Mouse (Mus musculus) embryonic facial prominence, embryonic 15.5 days (tissue): ENCODE data around the gene Zfp296. TPM values are rescaled to one million over a fixed set of nuclear protein-coding genes. Genes with fewer than 3 reads are reported as not detected.

Source experiments
- ATAC-seq: fragments of 200-750 bp; cut with Nextera tagmentation; 2 replicates; pipeline ENCODE4 v1.8.0; 2017; ENCODE audit warnings: low read depth, moderate TSS enrichment; ENCODE audit not compliant: insufficient number of reproducible peaks, low FRiP score, low TSS enrichment
- H3K27ac ChIP-seq: fragments of 300-500 bp; sonication (generic); replicated peaks from 2 replicates; pipeline ENCODE4 v1.5.1; 2015; ENCODE audit warnings: mild to moderate bottlenecking, inconsistent platforms
- H3K27me3 ChIP-seq: fragments of 300-500 bp; sonication (generic); 2 replicates; pipeline ENCODE4 v1.6.1; 2015; ENCODE audit warnings: inconsistent platforms
- H3K36me3 ChIP-seq: fragments of 300-500 bp; sonication (generic); 2 replicates; pipeline ENCODE4 v1.6.1; 2015; ENCODE audit warnings: mild to moderate bottlenecking, inconsistent platforms
- H3K4me1 ChIP-seq: fragments of 300-500 bp; sonication (generic); 2 replicates; pipeline ENCODE4 v1.6.1; 2015; ENCODE audit warnings: inconsistent platforms
- H3K4me2 ChIP-seq: fragments of 300-500 bp; sonication (generic); replicated peaks from 2 replicates; pipeline ENCODE4 v1.6.1; 2015; ENCODE audit warnings: mild to moderate bottlenecking, inconsistent platforms
- H3K4me3 ChIP-seq: fragments of 300-500 bp; sonication (generic); replicated peaks from 2 replicates; pipeline ENCODE4 v1.5.1; 2015; ENCODE audit warnings: mild to moderate bottlenecking, inconsistent platforms
- H3K9ac ChIP-seq: fragments of 300-500 bp; sonication (generic); 2 replicates; pipeline ENCODE4 v1.6.1; 2015; ENCODE audit warnings: inconsistent platforms
- H3K9me3 ChIP-seq: fragments of 300-500 bp; sonication (generic); replicated peaks from 2 replicates; pipeline ENCODE4 v1.6.1; 2016; ENCODE audit warnings: inconsistent platforms
- WGBS: fragments of 180-500 bp; shearing (Covaris S2); methylation state at CpG from one replicate; pipeline ENCODE4 v1.1.7; 2015; 5-methylcytosine and 5-hydroxymethylcytosine counted together
- polyA plus RNA-seq: library from polyadenylated mRNA; unstranded; fragments of >200 nt; fragmentation: Nextera tagmentation; extraction: Ambion mirVana; gene quantifications from 2 replicates; pipeline ENCODE4 v1.2.1, GENCODE M21; 2015

The Zfp296 gene
- polyA plus RNA-seq, 1 experiment from 2014 or later = 1.5 TPM

GRCm38 (mm10) chr7:19551634-19552033 is 25.5 kb upstream of the Zfp296 start:
- 65% methylated on average over 5 of the region's 5 CpGs for WGBS
- Histone ChIP-seq H3K4me1 (peaks cover 18% of the 10 kb centered on the region; the same call in 1 of the 2 replicates), H3K36me3 (peaks cover 7% of the 10 kb centered on the region; the same call in 1 of the 2 replicates), H3K27ac (no peak overlapping the region), H3K27me3 (no peaks in the 10 kb centered on the region), H3K4me2 (no peak overlapping the region), H3K9me3 (no peaks in the 10 kb centered on the region), H3K9ac (no peak overlapping the region), H3K4me3 (no peak overlapping the region)
- ATAC-seq = no peak

GRCm38 (mm10) chr7:19552443-19552842 is 24.6 kb upstream of the Zfp296 start:
- no peak for ATAC-seq
- Histone ChIP-seq H3K9ac (no peak overlapping the region), H3K9me3 (no peaks in the 10 kb centered on the region), H3K27ac (no peak overlapping the region), H3K4me1 (0 out of 2 replicates have a peak, but pooled peaks cover 17% of the 10 kb centered on the region), H3K27me3 (no peaks in the 10 kb centered on the region), H3K36me3 (peaks cover 7% of the 10 kb centered on the region; the same call in 1 of the 2 replicates), H3K4me3 (no peak overlapping the region), H3K4me2 (no peak overlapping the region)
- WGBS = 75% methylated on average over 2 of the region's 2 CpGs

- Histone ChIP-seq H3K9ac (no peak overlapping the region), H3K4me3 (no peak overlapping the region), H3K4me1 (peaks cover 28% of the 10 kb centered on the region), H3K4me2 (no peak overlapping the region), H3K9me3 (no peaks in the 10 kb centered on the region), H3K27me3 (no peaks in the 10 kb centered on the region), H3K36me3 (peaks cover 7% of the 10 kb centered on the region; the same call in 1 of the 2 replicates), H3K27ac (no peak overlapping the region)
- whole genome bisulfite sequencing = 74% methylated on average over 1 of the region's 1 CpGs
- ATAC-seq = no peak
Measured at GRCm38 (mm10) chr7:19554168-19554567, 22.9 kb upstream of the Zfp296 start.

GRCm38 (mm10) chr7:19557086-19557485 is 20.0 kb upstream of the Zfp296 start:
- H3K4me1 ChIP-seq = peaks cover 46% of the 10 kb centered on the region
- H3K27me3 ChIP-seq = no peaks in the 10 kb centered on the region
- H3K4me2 ChIP-seq = no peak overlapping the region
- no peaks in the 10 kb centered on the region for H3K9me3 ChIP-seq
- H3K27ac ChIP-seq = no peak overlapping the region
- WGBS = 92% methylated on average over 2 of the region's 2 CpGs
- H3K4me3 ChIP-seq = no peak overlapping the region
- H3K9ac ChIP-seq = no peak overlapping the region
- ATAC-seq = no peak
- H3K36me3 ChIP-seq = peaks cover 7% of the 10 kb centered on the region; the same call in 1 of the 2 replicates

GRCm38 (mm10) chr7:19557982-19558900 is 18.8 kb upstream of the Zfp296 start:
- Histone ChIP-seq H3K27me3 (no peaks in the 10 kb centered on the region), H3K4me2 (no peak overlapping the region), H3K4me3 (no peak overlapping the region), H3K27ac (no peak overlapping the region), H3K9me3 (no peaks in the 10 kb centered on the region), H3K4me1 (peaks cover 49% of the 10 kb centered on the region), H3K9ac (no peak overlapping the region), H3K36me3 (peaks cover 7% of the 10 kb centered on the region; the same call in 1 of the 2 replicates)
- WGBS = 94% methylated on average over 6 of the region's 6 CpGs
- no peak for ATAC-seq

GRCm38 (mm10) chr7:19558965-19559364 is 18.1 kb upstream of the Zfp296 start:
- H3K9ac ChIP-seq = no peak overlapping the region
- no peak overlapping the region for H3K27ac ChIP-seq
- H3K4me1 ChIP-seq = peaks cover 55% of the 10 kb centered on the region
- no peak for ATAC-seq
- H3K4me2 ChIP-seq = no peak overlapping the region
- 0 out of 2 replicates have a peak overlapping the region, but pooled peaks have one; percentile 3 for H3K4me3 ChIP-seq
- no peaks in the 10 kb centered on the region for H3K27me3 ChIP-seq
- 51% methylated on average over 2 of the region's 2 CpGs for WGBS
- peaks cover 8% of the 10 kb centered on the region for H3K36me3 ChIP-seq
- H3K9me3 ChIP-seq = no peaks in the 10 kb centered on the region

- Histone ChIP-seq H3K27me3 (no peaks in the 10 kb centered on the region), H3K4me2 (peak overlapping the region; percentile 90), H3K36me3 (peaks cover 24% of the 10 kb centered on the region), H3K27ac (peak overlapping the region; percentile 95), H3K9ac (peak overlapping the region; percentile 99), H3K9me3 (no peaks in the 10 kb centered on the region), H3K4me1 (peaks cover 52% of the 10 kb centered on the region), H3K4me3 (peak overlapping the region; percentile 99)
- peak; percentile 46; the same call in 1 of the 2 replicates for ATAC-seq
- WGBS = 24% methylated on average over 11 of the region's 11 CpGs
Measured at GRCm38 (mm10) chr7:19560491-19561260, 16.4 kb upstream of the Zfp296 start.

- 1% methylated on average over 11 of the region's 11 CpGs for WGBS
- ATAC-seq = no peak
- peaks cover 52% of the 10 kb centered on the region for H3K4me1 ChIP-seq
Measured at GRCm38 (mm10) chr7:19561431-19561764, 15.7 kb upstream of the Zfp296 start.

GRCm38 (mm10) chr7:19561765-19562642 is 15.1 kb upstream of the Zfp296 start:
- H3K27me3 ChIP-seq = no peaks in the 10 kb centered on the region
- peak overlapping the region; percentile 99 for H3K9ac ChIP-seq
- H3K27ac ChIP-seq = peak overlapping the region; percentile 95
- peak; percentile 86 for ATAC-seq
- H3K36me3 ChIP-seq = peaks cover 22% of the 10 kb centered on the region
- H3K4me1 ChIP-seq = peaks cover 52% of the 10 kb centered on the region
- no peaks in the 10 kb centered on the region for H3K9me3 ChIP-seq
- H3K4me3 ChIP-seq = peak overlapping the region; percentile 99
- WGBS = under 1% methylated on average over 82 of the region's 102 CpGs
- peak overlapping the region; percentile 90 for H3K4me2 ChIP-seq

More at GRCm38 (mm10) chr7:19561431-19561764, 15.7 kb upstream of the Zfp296 start:
- Histone ChIP-seq H3K36me3 (peaks cover 19% of the 10 kb centered on the region), H3K9me3 (no peaks in the 10 kb centered on the region), H3K27me3 (no peaks in the 10 kb centered on the region), H3K9ac (peak overlapping the region; percentile 99), H3K4me2 (peak overlapping the region; percentile 90), H3K4me3 (peak overlapping the region; percentile 99), H3K27ac (peak overlapping the region; percentile 95)

- Histone ChIP-seq H3K4me2 (peak within 1 kb of the TSS; percentile 90), H3K4me1 (peaks cover 49% of the 10 kb centered on the region), H3K27me3 (no peaks in the 10 kb centered on the region), H3K27ac (peak within 1 kb of the TSS; percentile 95), H3K36me3 (peaks cover 25% of the 10 kb centered on the region), H3K9me3 (no peaks in the 10 kb centered on the region), H3K4me3 (peak within 1 kb of the TSS; percentile 99), H3K9ac (peak within 1 kb of the TSS; percentile 99)
- 2% methylated on average over 19 of the region's 19 CpGs for WGBS
- no peak for ATAC-seq
Measured at GRCm38 (mm10) chr7:19562643-19563410, 14.3 kb upstream of the Zfp296 start, which contains the start of gene Ppp1r37. Gene Ppp1r37, minus strand, starts transcription at chr7:19563076.
